Comparison of ENCODE assay signal across 8 mouse cellular contexts in the genomic region with DNA sequence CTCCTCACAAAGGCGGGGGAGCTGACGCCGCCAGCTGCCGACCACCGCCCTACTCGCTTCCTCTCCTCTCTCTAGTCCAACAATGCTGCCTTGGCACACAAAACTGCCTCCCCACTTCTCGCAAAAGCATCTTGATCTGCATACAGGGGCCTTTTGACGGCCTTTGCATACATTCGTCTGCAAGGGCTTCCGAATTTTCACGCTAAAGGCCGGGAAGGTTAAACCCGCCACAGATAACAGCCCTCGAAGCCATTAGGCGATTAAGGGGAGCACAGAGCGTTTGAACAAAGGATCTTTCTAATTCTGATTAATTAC. TPM values are rescaled to one million over a fixed set of nuclear protein-coding genes. Genes with fewer than 3 reads are reported as not detected.
DNase-seq lines count a peak whose midpoint lies in the region; ATAC-seq lines count a peak whose summit lies in the region.

No protein-coding gene starts in this region.

- intact Hi-C loops in heart, postnatal 25 days (cut with DNase I): loop anchor here (10.0 kb wide), 2 partner anchors 54 to 104 kb away; no protein-coding TSS in a partner anchor

- ATAC-seq in forebrain, embryonic 11.5 days (replicated peaks; ENCODE audit: low FRiP score): no peak
- ATAC-seq in hindbrain, embryonic 15.5 days (ENCODE audit: low FRiP score, low read depth): no peak
- no peak for ATAC-seq in liver, embryonic 15.5 days (ENCODE audit: insufficient read depth)
- ATAC-seq in neural tube, embryonic 12.5 days (ENCODE audit: low FRiP score, low read depth): peak; percentile 39; the same call in 1 of the 2 replicates

- H3K4me2 ChIP-seq in forebrain, embryonic 11.5 days (ENCODE audit: low read depth, low read length, severe bottlenecking): peak overlapping the region; percentile 53
- no peak overlapping the region for H3K4me2 ChIP-seq in hindbrain, embryonic 15.5 days
- H3K4me2 ChIP-seq in liver, embryonic 15.5 days: peak overlapping the region; percentile 66
- no peak overlapping the region; the same call in 1 of the 2 replicates for H3K4me2 ChIP-seq in neural tube, embryonic 12.5 days (replicated peaks)

- DNase-seq in heart, adult 11 months: peak; percentile 95
- no peak for DNase-seq in heart, postnatal 25 days (ENCODE audit: low spot score)
- peak; percentile 51 for DNase-seq in NIH3T3 (ENCODE audit: low read depth)
- DNase-seq in forebrain, embryonic 11.5 days (ENCODE audit: low spot score): peak; percentile 65
- DNase-seq in urinary bladder, adult 18-20 months (ENCODE audit: low spot score in 2 of 2): no peak

- H3K36me3 ChIP-seq in forebrain, embryonic 11.5 days (ENCODE audit: control insufficient read depth, insufficient read depth, low read length): no peaks in the 10 kb centered on the region; the same call in 1 of the 2 replicates
- no peaks in the 10 kb centered on the region for H3K36me3 ChIP-seq in hindbrain, embryonic 15.5 days
- H3K36me3 ChIP-seq in liver, embryonic 15.5 days (replicated peaks): no peaks in the 10 kb centered on the region
- H3K36me3 ChIP-seq in neural tube, embryonic 12.5 days: no peaks in the 10 kb centered on the region

- H3K27ac ChIP-seq in forebrain, embryonic 11.5 days (ENCODE audit: low read depth, low read length): peak overlapping the region; percentile 83
- H3K27ac ChIP-seq in hindbrain, embryonic 15.5 days (replicated peaks): peak overlapping the region; percentile 94
- H3K27ac ChIP-seq in liver, embryonic 15.5 days (replicated peaks): peak overlapping the region; percentile 51; the same call in 1 of the 2 replicates
- peak overlapping the region; percentile 87 for H3K27ac ChIP-seq in neural tube, embryonic 12.5 days

- WGBS in forebrain, embryonic 11.5 days: 13% methylated on average over 16 of the region's 16 CpGs
- 16% methylated on average over 16 of the region's 16 CpGs for WGBS in hindbrain, embryonic 15.5 days
- 19% methylated on average over 16 of the region's 16 CpGs for WGBS in liver, embryonic 15.5 days (ENCODE audit: insufficient replicate concordance)
- 9% methylated on average over 16 of the region's 16 CpGs for WGBS in neural tube, embryonic 12.5 days

- H3K4me1 ChIP-seq in forebrain, embryonic 11.5 days (replicated peaks; ENCODE audit: control insufficient read depth, insufficient read depth, low read length): no peaks in the 10 kb centered on the region; the same call in 1 of the 2 replicates
- H3K4me1 ChIP-seq in hindbrain, embryonic 15.5 days (replicated peaks): peaks cover 15% of the 10 kb centered on the region
- H3K4me1 ChIP-seq in liver, embryonic 15.5 days (replicated peaks): 0 out of 2 replicates have a peak, but pooled peaks cover 4% of the 10 kb centered on the region
- peaks cover 10% of the 10 kb centered on the region; the same call in 1 of the 2 replicates for H3K4me1 ChIP-seq in neural tube, embryonic 12.5 days

- H3K9ac ChIP-seq in forebrain, embryonic 11.5 days (ENCODE audit: low read length): peak overlapping the region; percentile 87
- peak overlapping the region; percentile 78 for H3K9ac ChIP-seq in hindbrain, embryonic 15.5 days
- no peak overlapping the region; the same call in 1 of the 2 replicates for H3K9ac ChIP-seq in liver, embryonic 15.5 days
- peak overlapping the region; percentile 74 for H3K9ac ChIP-seq in neural tube, embryonic 12.5 days

- peak overlapping the region; percentile 58 for H3K4me3 ChIP-seq in forebrain, embryonic 11.5 days (ENCODE audit: low read depth, low read length)
- H3K4me3 ChIP-seq in hindbrain, embryonic 15.5 days: peak overlapping the region; percentile 55
- H3K4me3 ChIP-seq in liver, embryonic 15.5 days (replicated peaks): peak overlapping the region; percentile 51
- peak overlapping the region; percentile 60 for H3K4me3 ChIP-seq in neural tube, embryonic 12.5 days

- H3K9me3 ChIP-seq in forebrain, embryonic 11.5 days (ENCODE audit: control insufficient read depth, low read length): no peaks in the 10 kb centered on the region
- H3K9me3 ChIP-seq in hindbrain, embryonic 15.5 days: no peaks in the 10 kb centered on the region
- H3K9me3 ChIP-seq in liver, embryonic 15.5 days (replicated peaks): no peaks in the 10 kb centered on the region
- no peaks in the 10 kb centered on the region for H3K9me3 ChIP-seq in neural tube, embryonic 12.5 days

- H3K27me3 ChIP-seq in forebrain, embryonic 11.5 days (ENCODE audit: control insufficient read depth, insufficient read depth, low read length): peaks cover 5% of the 10 kb centered on the region; the same call in 1 of the 2 replicates
- H3K27me3 ChIP-seq in hindbrain, embryonic 15.5 days: no peaks in the 10 kb centered on the region
- peaks cover 20% of the 10 kb centered on the region for H3K27me3 ChIP-seq in liver, embryonic 15.5 days
- H3K27me3 ChIP-seq in neural tube, embryonic 12.5 days (replicated peaks): no peaks in the 10 kb centered on the region; the same call in 1 of the 2 replicates

RNA-seq across cellular contexts. Expression of a gene that starts 0.7 kb away (rescaled TPM):
- total RNA-seq in heart, postnatal 25 days (2021): 100 to 1,000 TPM; 459 to 522 TPM
- polyA plus RNA-seq in forebrain, embryonic 11.5 days (2014; fragmentation: Nextera tagmentation; extraction: Ambion mirVana): 3,887 and 4,316 TPM in 2 replicates
- 4,994 and 5,532 TPM in 2 replicates for polyA plus RNA-seq in hindbrain, embryonic 15.5 days (2015; fragmentation: Nextera tagmentation; extraction: Ambion mirVana)
- 972 and 1,248 TPM in 2 replicates for polyA plus RNA-seq in liver, embryonic 15.5 days (2015; fragmentation: Nextera tagmentation; extraction: Ambion mirVana)
- 6,094 and 7,057 TPM in 2 replicates for polyA plus RNA-seq in neural tube, embryonic 12.5 days (2016; fragmentation: Nextera tagmentation; extraction: Ambion mirVana)

RNA-seq across cellular contexts. Expression of a gene that starts 55.7 kb away (rescaled TPM):
- 1 to 10 TPM; 2.3 to 2.8 TPM for total RNA-seq in heart, postnatal 25 days (2021)
- polyA plus RNA-seq in forebrain, embryonic 11.5 days (2014; fragmentation: Nextera tagmentation; extraction: Ambion mirVana): 0.17 TPM in 1 of 2 replicates, not detected in the other
- 0.13 and 0.22 TPM in 2 replicates for polyA plus RNA-seq in hindbrain, embryonic 15.5 days (2015; fragmentation: Nextera tagmentation; extraction: Ambion mirVana)
- 0.74 and 0.86 TPM in 2 replicates for polyA plus RNA-seq in liver, embryonic 15.5 days (2015; fragmentation: Nextera tagmentation; extraction: Ambion mirVana)
- 0.23 TPM in 1 of 2 replicates, not detected in the other for polyA plus RNA-seq in neural tube, embryonic 12.5 days (2016; fragmentation: Nextera tagmentation; extraction: Ambion mirVana)

Comparison
In these comparisons a context has a peak if more than half of its experiments do, and no peak if none do; other contexts are left out.
1. DNase-seq: peak in heart, adult 11 months (single experiment), NIH3T3 (single experiment) and forebrain, embryonic 11.5 days (single experiment); none in heart, postnatal 25 days (single experiment) and urinary bladder, adult 18-20 months (0 of 2).
2. H3K4me2 ChIP-seq: peak in forebrain, embryonic 11.5 days (single experiment) and liver, embryonic 15.5 days (single experiment); none in hindbrain, embryonic 15.5 days (single experiment) and neural tube, embryonic 12.5 days (single experiment).
3. Peak in every context shown above with its lines, with median percentiles within 50 percentile points of each other: H3K27ac ChIP-seq and H3K4me3 ChIP-seq.